ENCODE assay signal across 13 mouse cellular contexts in genomic region chr16:3907471-3907870, GRCm38 (mm10). TPM values are rescaled to one million over a fixed set of nuclear protein-coding genes. Genes with fewer than 3 reads are reported as not detected.
DNase-seq lines count a peak whose midpoint lies in the region; ATAC-seq and TF ChIP-seq lines count a peak whose summit lies in the region.
"Had no signal": no experiment of that assay in that cellular context is flagged by ENCODE, and none has a peak within 500 bp of the region (broad histone marks: within the 10 kb centered on the region; RNA-seq: fewer than 3 reads in every experiment).

No protein-coding gene starts in this region.

- peak overlapping the region; percentile 71; the same call in 1 of the 2 replicates for H3K4me2 ChIP-seq in embryonic facial prominence, embryonic 12.5 days (replicated peaks)
- peak overlapping the region; percentile 68; the same call in 1 of the 2 replicates for H3K4me2 ChIP-seq in hindbrain, embryonic 13.5 days
- H3K4me2 ChIP-seq in hindbrain, embryonic 12.5 days (replicated peaks) = no peak overlapping the region

- TF ChIP-seq CTCF in testis, adult 2 months (IDR thresholded peaks at IDR 0.05; ENCODE audit: control insufficient read depth, insufficient read depth, insufficient replicate concordance, low read depth, low read length) = no peak

- peak; percentile 77; the same call in 1 of the 2 replicates for TF ChIP-seq POLR2A in testis, adult 2 months (IDR thresholded peaks at IDR 0.05; ENCODE audit: control insufficient read depth, low read depth, low read length)

- ATAC-seq in embryonic facial prominence, embryonic 12.5 days (ENCODE audit: insufficient number of reproducible peaks, insufficient read depth, low FRiP score, low TSS enrichment) = no peak
- no peak for ATAC-seq in hindbrain, embryonic 13.5 days (ENCODE audit: low FRiP score)
- ATAC-seq in hindbrain, embryonic 12.5 days (ENCODE audit: low FRiP score) = no peak
- no peak for ATAC-seq in inflammation-experienced regulatory T-cells, adult 6 months

- H3K9me3 ChIP-seq in embryonic facial prominence, embryonic 12.5 days = no peaks in the 10 kb centered on the region
- no peaks in the 10 kb centered on the region for H3K9me3 ChIP-seq in embryonic facial prominence, embryonic 10.5 days
- no peaks in the 10 kb centered on the region for H3K9me3 ChIP-seq in hindbrain, embryonic 13.5 days
- H3K9me3 ChIP-seq in hindbrain, embryonic 12.5 days (replicated peaks) = no peaks in the 10 kb centered on the region

- no peaks in the 10 kb centered on the region for H3K27me3 ChIP-seq in embryonic facial prominence, embryonic 12.5 days
- no peaks in the 10 kb centered on the region for H3K27me3 ChIP-seq in embryonic facial prominence, embryonic 10.5 days (replicated peaks; ENCODE audit: low read depth, poor library complexity, severe bottlenecking)
- no peaks in the 10 kb centered on the region for H3K27me3 ChIP-seq in hindbrain, embryonic 13.5 days
- H3K27me3 ChIP-seq in hindbrain, embryonic 12.5 days = no peaks in the 10 kb centered on the region
- no peaks in the 10 kb centered on the region for H3K27me3 ChIP-seq in testis, adult 2 months (ENCODE audit: control insufficient read depth, insufficient read depth, low read length)

- no peak for DNase-seq in embryonic facial prominence, embryonic 10.5 days (ENCODE audit: low spot score)
- no peak for DNase-seq in testis, postnatal 10 days (ENCODE audit: low spot score)
- DNase-seq in thymus, postnatal 25 days = no peak
- DNase-seq: cerebellum, adult 2 months; lung, adult 2 months; right cerebral cortex, postnatal 14 days; thymus, postnatal 4 days had no signal

- WGBS in embryonic facial prominence, embryonic 12.5 days = 79% methylated on average over 2 of the region's 2 CpGs
- 77% methylated on average over 2 of the region's 2 CpGs for WGBS in embryonic facial prominence, embryonic 10.5 days
- WGBS in hindbrain, embryonic 13.5 days = 79% methylated on average over 2 of the region's 2 CpGs
- 75% methylated on average over 2 of the region's 2 CpGs for WGBS in hindbrain, embryonic 12.5 days

- H3K36me3 ChIP-seq in embryonic facial prominence, embryonic 12.5 days = peaks cover 40% of the 10 kb centered on the region
- peaks cover 51% of the 10 kb centered on the region for H3K36me3 ChIP-seq in embryonic facial prominence, embryonic 10.5 days (replicated peaks)
- H3K36me3 ChIP-seq in hindbrain, embryonic 13.5 days = peaks cover 50% of the 10 kb centered on the region
- H3K36me3 ChIP-seq in hindbrain, embryonic 12.5 days = peaks cover 45% of the 10 kb centered on the region
- no peaks in the 10 kb centered on the region for H3K36me3 ChIP-seq in testis, adult 2 months (ENCODE audit: control insufficient read depth, insufficient read depth, low read length)

- H3K4me1 ChIP-seq in embryonic facial prominence, embryonic 12.5 days = peaks cover 4% of the 10 kb centered on the region; the same call in 1 of the 2 replicates
- peaks cover 13% of the 10 kb centered on the region for H3K4me1 ChIP-seq in embryonic facial prominence, embryonic 10.5 days
- peaks cover 21% of the 10 kb centered on the region for H3K4me1 ChIP-seq in hindbrain, embryonic 13.5 days (replicated peaks)
- H3K4me1 ChIP-seq in hindbrain, embryonic 12.5 days = peaks cover 11% of the 10 kb centered on the region
- no peaks in the 10 kb centered on the region for H3K4me1 ChIP-seq in testis, adult 2 months (ENCODE audit: control insufficient read depth, insufficient read depth, low read length)

- no peak overlapping the region for H3K4me3 ChIP-seq in embryonic facial prominence, embryonic 12.5 days
- H3K4me3 ChIP-seq in embryonic facial prominence, embryonic 10.5 days = no peak overlapping the region
- no peak overlapping the region for H3K4me3 ChIP-seq in hindbrain, embryonic 13.5 days
- H3K4me3 ChIP-seq in hindbrain, embryonic 12.5 days = no peak overlapping the region
- peak overlapping the region; percentile 87 for H3K4me3 ChIP-seq in testis, adult 2 months (ENCODE audit: control insufficient read depth, low read depth, low read length)

- no peak overlapping the region for H3K27ac ChIP-seq in embryonic facial prominence, embryonic 12.5 days
- H3K27ac ChIP-seq in embryonic facial prominence, embryonic 10.5 days (replicated peaks) = no peak overlapping the region
- no peak overlapping the region for H3K27ac ChIP-seq in hindbrain, embryonic 13.5 days
- H3K27ac ChIP-seq in hindbrain, embryonic 12.5 days = no peak overlapping the region
- H3K27ac ChIP-seq in testis, adult 2 months (ENCODE audit: control insufficient read depth, insufficient read depth, low read depth, low read length) = peak overlapping the region; percentile 90

- H3K9ac ChIP-seq in embryonic facial prominence, embryonic 12.5 days = no peak overlapping the region
- H3K9ac ChIP-seq in hindbrain, embryonic 13.5 days = no peak overlapping the region
- H3K9ac ChIP-seq in hindbrain, embryonic 12.5 days = no peak overlapping the region

RNA-seq across cellular contexts. Expression of gene 1700037C18Rik, which starts 1.0 kb away (rescaled TPM):
- 8.8 and 9.6 TPM in 2 replicates for polyA plus RNA-seq in embryonic facial prominence, embryonic 12.5 days (2016; fragmentation: Nextera tagmentation; extraction: Ambion mirVana)
- 6.8 TPM in 2 replicates for polyA plus RNA-seq in embryonic facial prominence, embryonic 10.5 days (2016; fragmentation: Nextera tagmentation; extraction: Ambion mirVana)
- 9.9 and 11.9 TPM in 2 replicates for polyA plus RNA-seq in hindbrain, embryonic 13.5 days (2015; fragmentation: Nextera tagmentation; extraction: Ambion mirVana)
- polyA plus RNA-seq in hindbrain, embryonic 12.5 days (2016; fragmentation: Nextera tagmentation; extraction: Ambion mirVana) = 7.2 and 8.0 TPM in 2 replicates
- 364 and 366 TPM in 2 replicates for polyA plus RNA-seq in testis, adult 2 months (2012; rRNA removed)
- 10 to 100 TPM in 1 of 3 experiments, 1 to 10 TPM in 2; 7.4 to 11.7 (median 9.6) TPM for polyA plus RNA-seq in inflammation-experienced regulatory T-cells, adult 6 months (2017; shearing (Covaris generic))

RNA-seq across cellular contexts. Expression of gene Cluap1, which starts 1.1 kb away (rescaled TPM):
- polyA plus RNA-seq in embryonic facial prominence, embryonic 12.5 days (2016; fragmentation: Nextera tagmentation; extraction: Ambion mirVana) = 32.6 and 33.1 TPM in 2 replicates
- 22.5 and 24.7 TPM in 2 replicates for polyA plus RNA-seq in embryonic facial prominence, embryonic 10.5 days (2016; fragmentation: Nextera tagmentation; extraction: Ambion mirVana)
- polyA plus RNA-seq in hindbrain, embryonic 13.5 days (2015; fragmentation: Nextera tagmentation; extraction: Ambion mirVana) = 34.4 and 35.8 TPM in 2 replicates
- 30.3 and 31.2 TPM in 2 replicates for polyA plus RNA-seq in hindbrain, embryonic 12.5 days (2016; fragmentation: Nextera tagmentation; extraction: Ambion mirVana)
- polyA plus RNA-seq in testis, adult 2 months (2012; rRNA removed) = 26.2 and 29.4 TPM in 2 replicates
- polyA plus RNA-seq in inflammation-experienced regulatory T-cells, adult 6 months (2017; shearing (Covaris generic)) = 10 to 100 TPM; 24.9 to 44.3 (median 33.9) TPM

RNA-seq across cellular contexts. Expression of gene Gm20695, which starts 23.0 kb away (rescaled TPM):
- polyA plus RNA-seq in embryonic facial prominence, embryonic 12.5 days (2016; fragmentation: Nextera tagmentation; extraction: Ambion mirVana) = 2.1 and 2.3 TPM in 2 replicates
- polyA plus RNA-seq in embryonic facial prominence, embryonic 10.5 days (2016; fragmentation: Nextera tagmentation; extraction: Ambion mirVana) = 1.4 and 2.6 TPM in 2 replicates
- polyA plus RNA-seq in hindbrain, embryonic 13.5 days (2015; fragmentation: Nextera tagmentation; extraction: Ambion mirVana) = 5.1 and 6.3 TPM in 2 replicates
- 3.0 and 3.2 TPM in 2 replicates for polyA plus RNA-seq in hindbrain, embryonic 12.5 days (2016; fragmentation: Nextera tagmentation; extraction: Ambion mirVana)
- 0.12 TPM in 1 of 2 replicates, not detected in the other for polyA plus RNA-seq in testis, adult 2 months (2012; rRNA removed)
- 1 to 10 TPM; 3.2 to 5.6 (median 3.9) TPM for polyA plus RNA-seq in inflammation-experienced regulatory T-cells, adult 6 months (2017; shearing (Covaris generic))
- polyA plus RNA-seq: macrophage had no signal

RNA-seq across cellular contexts. Expression of gene Zfp597, which starts 23.1 kb away (rescaled TPM):
- polyA plus RNA-seq in embryonic facial prominence, embryonic 12.5 days (2016; fragmentation: Nextera tagmentation; extraction: Ambion mirVana) = 6.1 and 8.3 TPM in 2 replicates
- polyA plus RNA-seq in embryonic facial prominence, embryonic 10.5 days (2016; fragmentation: Nextera tagmentation; extraction: Ambion mirVana) = 4.5 and 5.5 TPM in 2 replicates
- 14.2 and 18.4 TPM in 2 replicates for polyA plus RNA-seq in hindbrain, embryonic 13.5 days (2015; fragmentation: Nextera tagmentation; extraction: Ambion mirVana)
- polyA plus RNA-seq in hindbrain, embryonic 12.5 days (2016; fragmentation: Nextera tagmentation; extraction: Ambion mirVana) = 12.1 and 13.4 TPM in 2 replicates
- polyA plus RNA-seq in testis, adult 2 months (2012; rRNA removed) = 11.2 and 14.3 TPM in 2 replicates
- 10 to 100 TPM; 11.4 to 14.1 (median 12.6) TPM for polyA plus RNA-seq in inflammation-experienced regulatory T-cells, adult 6 months (2017; shearing (Covaris generic))

RNA-seq across cellular contexts. Expression of gene Naa60, which starts 35.3 kb away (rescaled TPM):
- polyA plus RNA-seq in embryonic facial prominence, embryonic 12.5 days (2016; fragmentation: Nextera tagmentation; extraction: Ambion mirVana) = 56.6 and 58.3 TPM in 2 replicates
- 54.4 and 56.4 TPM in 2 replicates for polyA plus RNA-seq in embryonic facial prominence, embryonic 10.5 days (2016; fragmentation: Nextera tagmentation; extraction: Ambion mirVana)
- 80.0 and 83.1 TPM in 2 replicates for polyA plus RNA-seq in hindbrain, embryonic 13.5 days (2015; fragmentation: Nextera tagmentation; extraction: Ambion mirVana)
- 64.2 and 65.7 TPM in 2 replicates for polyA plus RNA-seq in hindbrain, embryonic 12.5 days (2016; fragmentation: Nextera tagmentation; extraction: Ambion mirVana)
- polyA plus RNA-seq in testis, adult 2 months (2012; rRNA removed) = 127 and 130 TPM in 2 replicates
- 100 to 1,000 TPM; 106 to 119 (median 107) TPM for polyA plus RNA-seq in inflammation-experienced regulatory T-cells, adult 6 months (2017; shearing (Covaris generic))

Comparison
In these comparisons a context has a peak if more than half of its experiments do, and no peak if none do; other contexts are left out.
1. RNA of gene 1700037C18Rik, which starts 1.0 kb away (polyA plus RNA-seq): 364 to 366 TPM in testis, adult 2 months; 9.9 to 11.9 TPM in hindbrain, embryonic 13.5 days, 7.4 to 11.7 TPM in inflammation-experienced regulatory T-cells, adult 6 months, 8.8 to 9.6 TPM in embryonic facial prominence, embryonic 12.5 days, 7.2 to 8.0 TPM in hindbrain, embryonic 12.5 days and 6.8 TPM in embryonic facial prominence, embryonic 10.5 days; every median in the first group is over 10 times any median in the second.